Mouse (Mus musculus): ENCODE measurements around the gene Mus81. TPM values are rescaled to one million over a fixed set of nuclear protein-coding genes. Genes with fewer than 3 reads are reported as not detected.
A peak's percentile ranks its signal among the peaks of the same experiment; 100 is the strongest.

Gene Mus81
- total RNA-seq, 4 experiments from 2014 or later: 29.0 to 38.5 (median 33.8) TPM

- DNase-seq (ENCODE audit: low spot score in 2 of 2): no peak
Measured at GRCm38 (mm10) chr19:5472857-5473256, 15.3 kb downstream of the Mus81 start.

- no peak for DNase-seq (ENCODE audit: low spot score in 2 of 2)
Measured at GRCm38 (mm10) chr19:5471846-5472245, 16.4 kb downstream of the Mus81 start.

GRCm38 (mm10) chr19:5468374-5468773 lies 19.8 kb downstream of the Mus81 start, which contains the start of gene Ctsw:
Gene Ctsw (minus strand): TSS chr19:5468507.
- DNase-seq (ENCODE audit: low spot score in 2 of 2): no peak

- no peak for DNase-seq (ENCODE audit: low spot score in 2 of 2)
Measured at GRCm38 (mm10) chr19:5466916-5467500, 21.2 kb downstream of the Mus81 start.

GRCm38 (mm10) chr19:5465037-5465436 lies 23.2 kb downstream of the Mus81 start:
- DNase-seq (ENCODE audit: low spot score in 2 of 2): no peak

DNA sequence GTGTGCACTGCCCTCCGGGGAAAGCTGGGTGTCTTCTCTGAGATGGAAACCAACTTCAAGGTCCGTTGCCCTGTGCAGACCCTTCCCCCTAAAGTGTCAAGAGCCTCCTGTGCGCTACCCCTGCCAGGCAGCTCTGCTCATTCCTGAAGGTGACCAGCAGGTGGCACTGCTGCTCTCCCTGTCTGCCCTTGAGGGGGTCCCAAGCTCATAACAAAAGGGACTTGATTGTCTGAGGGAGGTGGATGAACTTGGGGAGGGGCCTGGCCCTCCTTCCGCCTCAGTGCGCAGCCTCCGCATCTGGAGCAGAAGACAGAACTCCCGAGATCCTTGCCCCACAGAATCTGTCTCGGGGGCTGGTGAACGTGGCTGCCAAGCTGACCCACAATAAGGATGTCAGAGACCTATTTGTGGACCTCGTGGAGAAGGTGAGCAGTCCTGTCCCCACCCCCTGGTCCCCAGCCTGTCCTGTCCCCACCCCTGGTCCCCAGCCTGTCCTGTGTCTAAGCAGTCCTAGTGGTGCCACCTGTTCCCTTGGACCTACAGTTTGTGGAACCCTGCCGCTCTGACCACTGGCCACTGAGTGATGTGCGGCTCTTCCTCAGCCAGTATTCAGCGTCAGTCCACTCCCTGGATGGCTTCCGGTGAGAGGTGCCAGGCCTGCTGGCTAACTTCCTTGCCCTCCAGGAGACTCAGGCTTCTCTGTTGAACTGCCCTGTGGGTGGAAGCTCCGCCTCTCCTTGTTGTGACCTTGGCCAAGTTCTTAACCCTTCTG lies 24.2 kb downstream of the Mus81 start:
- DNase-seq (ENCODE audit: low spot score in 2 of 2): no peak

DNA sequence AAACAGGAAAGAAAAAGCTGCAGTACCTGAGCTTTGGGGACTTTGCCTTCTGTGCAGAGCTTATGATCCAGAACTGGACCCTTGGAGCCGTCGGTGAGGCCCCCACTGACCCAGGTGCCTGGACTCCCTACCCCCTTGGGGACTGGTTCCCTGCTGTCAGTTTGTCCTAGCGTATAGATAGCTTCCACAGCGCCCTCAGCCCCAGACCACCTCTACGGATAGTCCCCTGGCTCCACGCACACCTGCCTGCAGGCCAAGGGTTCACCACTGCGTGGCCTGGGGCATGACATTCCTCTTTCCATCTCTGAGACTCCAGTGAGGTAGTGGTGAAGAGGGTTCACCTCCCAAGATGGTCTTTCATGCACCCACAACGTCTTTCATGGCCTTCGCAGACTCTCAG lies 25.0 kb downstream of the Mus81 start:
- no peak for DNase-seq (ENCODE audit: low spot score in 2 of 2)

DNA sequence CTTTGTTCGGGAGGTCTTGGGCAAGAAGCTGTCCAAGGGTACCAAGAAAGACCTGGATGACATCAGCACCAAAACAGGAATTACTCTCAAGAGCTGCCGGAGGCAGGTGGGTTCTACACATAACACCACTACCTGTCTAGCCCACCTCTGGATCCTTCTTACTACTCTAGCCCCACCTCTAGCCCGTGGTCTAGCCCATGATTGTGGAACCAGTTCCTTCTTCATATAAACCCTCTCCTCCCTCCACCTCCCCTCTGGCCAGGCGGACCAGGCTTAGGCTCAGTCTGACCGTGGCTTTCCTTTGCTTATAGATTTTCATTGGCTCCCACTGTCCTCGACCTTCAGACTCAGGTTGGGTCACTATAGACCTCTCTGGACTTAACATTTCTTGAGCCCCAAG lies 26.8 kb downstream of the Mus81 start:
- no peak for DNase-seq (ENCODE audit: low spot score in 2 of 2)

DNA sequence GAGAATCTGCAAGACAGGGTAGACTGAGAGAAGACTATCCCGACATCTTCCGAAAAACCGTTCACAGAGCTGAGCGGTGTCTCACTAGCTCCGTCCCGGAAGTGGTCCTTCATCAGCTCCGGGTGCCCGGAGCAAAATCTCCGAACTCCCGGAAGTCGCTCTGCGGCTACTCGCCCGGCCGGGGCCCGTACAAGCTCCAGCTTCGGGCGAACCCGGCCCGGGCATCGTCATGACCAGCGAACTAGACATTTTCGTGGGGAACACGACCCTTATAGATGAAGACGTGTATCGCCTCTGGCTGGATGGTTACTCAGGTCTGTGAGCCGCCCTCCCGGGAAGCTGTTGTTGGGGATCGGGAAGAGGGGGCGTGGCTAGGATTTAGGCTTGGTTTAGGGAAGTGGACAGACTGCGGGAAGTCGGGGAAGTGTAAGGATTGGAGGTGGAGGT lies 27.7 kb downstream of the Mus81 start, which contains the start of gene Fibp:
Gene Fibp (plus strand): TSS at position 151 of the 447 bp plus-strand sequence.
- DNase-seq (ENCODE audit: low spot score in 2 of 2): peak; percentile 79 to 87

GRCm38 (mm10) chr19:5459896-5460295 lies 28.3 kb downstream of the Mus81 start:
- DNase-seq (ENCODE audit: low spot score in 2 of 2): no peak

- DNase-seq (ENCODE audit: low spot score in 2 of 2): no peak
Measured at GRCm38 (mm10) chr19:5459019-5459418, 29.2 kb downstream of the Mus81 start.

DNA sequence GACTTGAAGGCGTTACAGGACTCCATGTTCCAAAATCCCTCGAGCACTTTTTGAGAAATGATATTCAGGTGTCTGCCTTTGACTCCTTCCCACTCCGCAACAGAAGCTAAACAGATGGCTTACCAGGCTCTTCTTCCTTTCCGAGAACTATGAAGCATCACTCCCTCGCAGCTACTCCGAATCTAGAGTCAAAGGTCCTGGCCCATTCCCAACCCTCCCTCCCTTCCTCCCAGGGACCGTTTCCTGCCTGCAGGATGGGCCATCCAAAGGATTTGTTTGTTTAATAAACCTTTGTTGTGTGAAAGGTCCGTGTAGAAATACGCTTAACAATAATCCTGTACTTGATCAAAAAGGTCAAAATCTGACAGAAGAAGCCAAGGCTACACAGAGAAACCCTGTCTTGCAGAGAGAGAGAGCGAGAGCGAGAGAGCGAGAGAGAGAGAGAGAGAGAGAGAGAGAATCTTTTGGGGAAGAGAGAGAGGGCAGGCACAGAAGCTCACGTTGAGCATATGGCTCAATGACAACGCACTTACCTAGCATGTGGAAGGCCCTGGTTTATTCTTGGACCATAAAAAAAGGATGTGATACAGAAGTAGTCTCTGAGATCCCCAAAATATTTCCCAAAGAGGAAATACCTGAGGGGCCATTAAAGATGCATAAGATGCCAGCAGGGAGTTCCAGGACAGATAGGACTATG lies 30.3 kb downstream of the Mus81 start, which contains the start of gene Ccdc85b:
Gene Ccdc85b (minus strand): TSS at position 149 of the 697 bp plus-strand sequence.
- no peak for DNase-seq (ENCODE audit: low spot score in 2 of 2)

- peak; percentile 95 for DNase-seq (ENCODE audit: low spot score in 2 of 2)
Measured at GRCm38 (mm10) chr19:5456922-5457745, 31.1 kb downstream of the Mus81 start.

- DNase-seq (ENCODE audit: low spot score in 2 of 2): no peak
Measured at GRCm38 (mm10) chr19:5456241-5456921, 31.8 kb downstream of the Mus81 start.

DNA sequence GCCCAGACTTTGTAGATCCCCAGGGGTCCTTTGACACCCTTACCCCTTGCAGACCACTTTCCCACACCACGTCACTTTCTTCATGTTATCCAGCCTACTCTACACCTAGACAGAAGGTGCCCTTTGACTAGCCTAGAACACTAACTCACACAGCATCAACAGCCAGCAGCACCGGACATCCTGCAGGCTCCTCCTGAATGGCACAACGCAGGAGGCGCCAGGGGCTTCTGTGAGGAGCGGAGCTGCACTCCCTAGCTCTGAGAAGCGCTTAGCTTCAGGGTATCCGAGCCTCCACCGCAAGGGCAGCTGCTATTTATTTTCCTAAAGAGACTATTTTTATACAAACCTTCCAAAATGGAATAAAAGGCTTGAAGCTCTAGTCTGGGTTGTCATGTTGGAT lies 32.6 kb downstream of the Mus81 start:
- no peak for DNase-seq (ENCODE audit: low spot score in 2 of 2)

- no peak for DNase-seq (ENCODE audit: low spot score in 2 of 2)
Measured at GRCm38 (mm10) chr19:5455037-5455436, 33.2 kb downstream of the Mus81 start.

DNA sequence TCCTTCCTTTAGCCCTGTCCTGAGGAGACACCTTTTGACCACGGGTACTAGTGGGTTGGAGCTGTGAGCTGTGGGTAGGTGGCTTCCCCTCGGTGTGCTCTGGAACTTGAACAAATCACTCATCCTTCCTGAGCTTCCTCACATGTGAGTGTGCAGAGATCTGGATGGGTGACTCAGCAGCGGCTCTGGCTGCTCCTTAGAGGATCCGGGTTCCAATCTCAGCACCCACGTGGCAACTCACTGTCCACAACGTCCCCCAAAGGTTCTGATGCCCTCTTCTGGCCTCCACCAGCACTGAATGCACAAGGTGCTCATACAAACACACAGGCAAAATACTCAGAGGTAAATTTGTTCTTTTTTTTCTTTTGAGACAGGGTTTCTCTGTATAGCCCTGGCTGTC lies 36.4 kb downstream of the Mus81 start:
- DNase-seq (ENCODE audit: low spot score in 2 of 2): no peak

DNA sequence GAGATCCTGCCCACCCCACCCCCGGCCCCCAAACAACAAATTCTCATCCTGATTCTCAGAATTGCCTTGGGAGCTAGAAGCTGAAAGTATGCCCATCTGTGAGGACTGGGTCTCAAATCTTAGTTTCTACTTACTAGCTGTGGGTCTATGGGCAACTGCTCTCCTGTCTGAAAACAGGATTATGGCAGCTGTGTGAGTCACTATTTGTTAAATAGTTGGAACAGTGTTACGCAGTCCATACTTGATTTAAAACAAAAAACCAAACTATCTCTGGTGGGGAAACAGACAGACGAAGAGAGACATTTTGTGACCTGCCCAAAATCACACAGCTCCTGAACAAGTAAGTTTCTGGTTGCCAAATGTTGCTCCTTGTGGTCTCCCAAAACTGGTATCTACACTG lies 38.5 kb downstream of the Mus81 start:
- DNase-seq (ENCODE audit: low spot score in 2 of 2): no peak

DNA sequence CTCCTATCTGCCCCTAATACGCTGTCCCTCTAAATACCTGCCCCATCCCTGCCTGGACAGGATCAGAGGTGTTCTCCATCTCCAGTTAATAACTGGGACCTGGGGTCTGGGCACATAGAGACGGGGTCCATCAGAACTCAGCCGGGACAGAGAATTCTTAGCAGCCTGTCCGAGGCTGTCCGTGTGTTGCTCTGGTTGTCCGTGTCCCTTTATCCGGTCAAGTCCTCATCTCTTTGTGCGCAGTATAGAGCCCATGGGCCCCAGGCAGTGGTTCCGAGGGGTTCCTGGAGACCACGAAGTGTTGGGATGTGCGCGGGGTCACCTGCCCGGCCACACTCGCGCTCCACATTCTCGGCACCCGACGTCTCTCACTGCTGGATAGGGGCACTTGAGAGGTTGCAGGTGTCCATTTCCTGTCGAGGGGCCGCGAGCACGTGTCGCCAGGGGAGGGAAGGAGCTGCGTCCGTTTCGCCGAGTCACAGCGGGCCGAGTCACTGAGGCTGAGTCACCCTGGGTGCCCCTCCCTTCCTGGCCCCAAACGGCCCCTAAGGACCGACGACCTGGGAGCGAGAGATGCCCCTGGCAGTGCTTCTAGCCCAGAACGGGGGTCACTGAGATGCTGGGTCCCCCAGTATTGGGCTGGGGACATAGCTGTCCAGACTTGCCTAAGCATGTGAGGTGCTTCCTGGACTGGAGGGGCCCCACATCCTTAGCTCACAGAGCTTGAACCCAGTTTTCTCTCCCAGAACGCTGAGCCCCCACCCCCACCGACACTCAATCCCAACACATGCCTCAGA lies 39.6 kb downstream of the Mus81 start:
- no peak for DNase-seq (ENCODE audit: low spot score in 2 of 2)

Data from layer of hippocampus, adult 8-10 months (tissue).